Mouse (Mus musculus) liver, adult 2 months (tissue): Measurements from ENCODE around the gene Tmem230.

Source experiments
- CTCF ChIP-seq: fragments of 200-500 bp; IDR thresholded peaks from 2 replicates; pipeline ENCODE4 v1.5.1; 2011; ENCODE audit warnings: low read depth, low read length, control low read depth
- POLR2A ChIP-seq: fragments of 200-500 bp; IDR thresholded peaks from 2 replicates; pipeline ENCODE4 v1.6.1; 2011; ENCODE audit warnings: low read length, control low read depth; ENCODE audit not compliant: insufficient read depth; ENCODE audit errors: extremely low read depth

GRCm38 (mm10) chr2:132263421-132264265 is 16.0 kb upstream of the Tmem230 start:
- no peak for TF ChIP-seq POLR2A
- no peak for TF ChIP-seq CTCF
